Mouse (Mus musculus) brain, adult 10 weeks (tissue): ENCODE results near the gene Focad. TPM values are rescaled to one million over a fixed set of nuclear protein-coding genes. Genes with fewer than 3 reads are reported as not detected.

Experiments
- polyA plus RNA-seq: library from polyadenylated mRNA; stranded (reverse); fragments of 350-450 nt; fragmentation: Illumina TruSeq; extraction: RNeasy Lipid Tissue Mini Kit (QIAGEN cat#74804); gene quantifications from one replicate; pipeline ENCODE4 v1.2.3, GENCODE M21; 2015; ENCODE audit warnings: low read depth, low replicate concordance

The Focad gene
- 21.6 TPM for polyA plus RNA-seq

DNA sequence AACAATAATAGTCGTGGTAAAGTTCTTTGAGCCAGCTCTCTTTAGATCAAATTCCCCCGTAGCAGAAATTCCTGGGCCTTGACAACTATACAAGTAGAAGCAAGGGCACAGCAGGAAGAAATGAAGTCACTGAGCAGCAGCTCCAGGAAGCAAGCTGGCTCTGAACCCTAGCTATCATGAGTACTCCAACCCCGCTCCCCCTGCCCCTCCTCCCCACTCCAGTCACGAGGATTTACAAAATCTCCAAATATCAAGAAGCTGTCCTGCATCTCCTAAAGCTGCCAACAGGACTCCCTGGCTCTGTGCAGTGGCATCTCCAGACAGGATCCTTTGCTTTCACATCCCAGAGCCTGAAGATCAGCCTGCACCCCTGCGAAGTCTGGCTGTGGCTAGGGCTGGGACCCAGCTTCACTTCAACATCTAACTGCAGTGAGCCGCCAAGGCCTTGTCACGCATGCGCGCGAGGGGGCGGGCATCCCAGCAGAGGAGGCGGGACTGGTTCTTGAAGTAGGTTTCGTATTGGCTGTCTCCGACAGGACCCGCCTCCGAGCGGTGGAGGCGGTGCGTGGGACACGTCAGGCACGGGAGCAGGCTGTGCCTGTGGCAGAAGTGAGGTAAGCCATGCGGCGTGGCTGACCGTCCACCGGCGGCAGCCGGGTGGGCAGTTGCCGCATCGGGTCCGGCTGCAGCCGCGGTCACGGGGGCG is at the start of gene Focad:
Gene Focad, plus strand, starts transcription at position 568 of the 706 bp plus-strand sequence.

DNA sequence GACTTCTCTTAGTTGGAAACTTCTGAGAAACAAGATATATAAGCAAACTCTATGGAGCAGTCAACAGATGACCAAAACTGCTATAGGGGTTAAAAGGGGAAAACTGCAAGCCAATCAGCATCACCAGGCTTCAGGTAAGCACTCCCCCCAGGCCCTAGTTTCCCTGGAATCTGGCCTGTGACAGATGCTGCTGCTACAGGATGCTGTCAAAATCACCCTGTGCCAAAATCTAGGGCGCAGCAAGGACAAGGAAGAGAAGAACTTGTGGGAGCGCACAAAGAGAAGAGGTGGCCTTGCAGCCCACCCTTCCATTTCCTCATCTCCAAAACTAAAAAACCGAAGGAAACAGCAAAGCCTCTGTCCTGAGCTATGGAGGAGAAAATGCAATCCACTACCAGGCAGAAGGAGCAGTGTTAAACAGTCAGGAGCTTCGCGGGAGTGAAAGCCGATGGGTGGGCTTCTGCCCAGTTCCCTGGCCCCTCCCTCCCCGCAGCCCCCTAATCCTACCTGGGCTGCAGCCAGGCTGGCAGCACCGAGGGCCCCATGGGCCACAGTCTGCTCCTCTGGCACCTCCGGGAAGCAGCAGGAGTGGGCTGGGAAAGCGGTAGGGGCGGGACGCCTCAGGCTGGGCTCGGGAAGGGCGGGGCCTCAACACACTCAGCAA is 344.0 kb downstream of the Focad start, which contains the start of gene Hacd4:
Gene Hacd4, minus strand, starts transcription at position 603 of the 664 bp plus-strand sequence.

Other genes with a start within 250 kb of the Focad start
- 25.2 TPM for gene Mllt3, start 61.3 kb upstream of the Focad start, polyA plus RNA-seq